Mouse (Mus musculus): ENCODE results near the gene Gm3336. TPM values are rescaled to one million over a fixed set of nuclear protein-coding genes. Genes with fewer than 3 reads are reported as not detected.

The Gm3336 gene
- not detected for total RNA-seq (2021)
- long read RNA-seq, experiment 1: 0 reads
- long read RNA-seq, experiment 2: 0 reads

DNA sequence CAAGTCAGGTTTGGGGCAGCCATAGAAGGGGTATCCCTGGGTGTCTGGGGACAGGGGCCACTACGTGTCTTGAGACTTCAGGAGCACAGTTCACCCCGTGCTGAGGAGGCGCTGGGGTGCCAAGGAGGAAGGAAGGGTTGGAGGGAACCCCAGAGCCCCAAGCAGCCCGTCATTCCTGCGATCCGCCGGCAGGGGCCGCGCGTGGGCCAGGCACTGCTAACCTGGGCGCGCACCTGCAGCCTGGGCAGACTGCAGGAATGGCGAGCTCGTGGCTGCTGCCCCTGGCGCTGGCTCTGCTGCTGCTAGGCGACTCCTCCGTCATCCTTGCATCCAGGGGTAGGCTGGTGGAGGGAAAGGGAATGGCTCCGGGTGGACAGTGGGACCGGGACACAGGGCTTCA, at the start of gene Gm3336:
Gm3336 (plus strand) TSS at position 247 of the 400 bp plus-strand sequence.
- DNase-seq: peak; percentile 56
- intact Hi-C loops (cut with DNase I; ENCODE audit: low total_unique reads): no loop called here

GRCm38 (mm10) chr8:70671615-70672324, 46.6 kb upstream of the Gm3336 start:
- intact Hi-C loops (cut with DNase I; ENCODE audit: low total_unique reads): no loop called here
- DNase-seq: peak; percentile 79

- intact Hi-C loops (cut with DNase I; ENCODE audit: low total_unique reads): no loop called here
- DNase-seq: no peak
Measured at GRCm38 (mm10) chr8:70672325-70673078, 45.8 kb upstream of the Gm3336 start.

- DNase-seq: peak; percentile 95
- intact Hi-C loops (cut with DNase I; ENCODE audit: low total_unique reads): no loop called here
Measured at GRCm38 (mm10) chr8:70673079-70673856, 45.1 kb upstream of the Gm3336 start, which contains the start of gene Lsm4. TSS of gene Lsm4 (plus strand) at chr8:70673248.

- no peak for DNase-seq
- intact Hi-C loops (cut with DNase I; ENCODE audit: low total_unique reads): no loop called here
Measured at GRCm38 (mm10) chr8:70674109-70674508, 44.2 kb upstream of the Gm3336 start.

DNA sequence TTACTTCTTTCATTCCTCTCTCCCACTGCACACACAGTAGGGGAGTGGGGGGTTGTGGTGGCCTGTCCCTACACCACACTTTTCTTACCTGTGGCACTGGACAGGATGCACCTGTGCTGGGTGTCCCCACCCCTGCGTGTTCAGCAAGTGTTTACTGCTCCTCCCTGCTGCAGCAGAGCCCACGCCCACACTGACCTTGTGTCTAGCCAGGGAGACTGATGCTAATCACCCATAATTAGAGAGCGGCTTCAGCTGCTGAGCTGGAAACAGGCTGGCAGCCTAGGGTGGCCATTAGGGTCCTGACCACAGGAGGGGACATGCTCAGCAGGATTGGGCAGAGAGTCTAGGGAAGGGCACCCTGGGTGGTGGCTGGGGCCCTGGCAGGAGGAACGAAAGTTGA, 43.6 kb upstream of the Gm3336 start:
- intact Hi-C loops (cut with DNase I; ENCODE audit: low total_unique reads): no loop called here

GRCm38 (mm10) chr8:70675336-70675735, 43.0 kb upstream of the Gm3336 start:
- intact Hi-C loops (cut with DNase I; ENCODE audit: low total_unique reads): no loop called here

More for the DNA sequence above, 43.6 kb upstream of the Gm3336 start:
- no peak for DNase-seq

DNA sequence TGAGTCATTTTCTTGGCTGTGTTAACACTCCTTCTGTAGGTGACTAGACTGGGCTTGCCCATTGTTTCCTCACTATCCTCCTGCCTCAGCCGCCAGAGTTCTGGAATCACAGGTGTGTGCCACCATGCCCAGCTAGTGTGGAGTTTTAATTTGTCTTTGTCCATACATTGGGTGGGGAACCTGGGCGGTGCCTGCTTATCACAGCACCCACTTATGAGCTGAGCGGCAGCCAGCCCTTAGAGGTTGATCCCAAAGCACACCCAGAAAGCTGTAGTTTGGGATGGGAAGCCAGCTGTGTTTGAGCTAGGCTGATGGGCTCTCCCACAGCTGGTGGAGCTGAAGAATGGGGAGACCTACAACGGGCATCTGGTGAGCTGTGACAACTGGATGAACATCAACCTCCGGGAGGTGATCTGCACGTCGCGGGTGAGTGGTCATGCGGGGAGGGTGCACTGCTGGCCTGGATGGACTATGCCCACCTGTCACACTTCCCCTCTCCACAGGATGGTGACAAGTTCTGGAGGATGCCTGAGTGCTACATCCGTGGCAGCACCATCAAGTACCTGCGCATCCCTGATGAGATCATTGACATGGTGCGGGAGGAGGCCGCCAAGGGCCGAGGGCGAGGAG, 40.8 kb upstream of the Gm3336 start:
- intact Hi-C loops (cut with DNase I; ENCODE audit: low total_unique reads): no loop called here
- no peak for DNase-seq

More at GRCm38 (mm10) chr8:70675336-70675735, 43.0 kb upstream of the Gm3336 start:
- DNase-seq: no peak

- intact Hi-C loops (cut with DNase I; ENCODE audit: low total_unique reads): no loop called here
- DNase-seq: no peak
Measured at GRCm38 (mm10) chr8:70678679-70679078, 39.7 kb upstream of the Gm3336 start.

GRCm38 (mm10) chr8:70679404-70679803, 38.9 kb upstream of the Gm3336 start:
- DNase-seq: no peak
- intact Hi-C loops (cut with DNase I; ENCODE audit: low total_unique reads): no loop called here

DNA sequence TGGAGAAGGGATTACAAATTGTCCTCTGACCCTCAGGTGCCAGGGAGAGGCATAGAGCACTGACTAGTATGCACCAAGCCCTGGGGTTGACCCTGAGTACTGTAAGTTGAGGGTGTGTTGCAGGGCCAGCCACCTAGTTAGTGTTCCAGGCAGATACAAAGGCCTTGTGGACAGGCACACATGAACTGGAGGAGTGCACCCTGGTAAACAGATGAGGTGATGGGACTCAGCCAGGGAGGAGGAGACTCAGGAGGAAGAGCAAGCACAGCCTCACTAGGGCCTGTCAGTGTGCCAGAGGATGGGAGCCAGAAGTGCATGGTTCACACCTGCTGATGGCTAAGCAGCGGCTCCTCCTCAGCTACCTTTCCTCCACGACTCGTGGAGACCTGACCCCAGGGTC, 38.3 kb upstream of the Gm3336 start:
- intact Hi-C loops (cut with DNase I; ENCODE audit: low total_unique reads): no loop called here
- DNase-seq: no peak

DNA sequence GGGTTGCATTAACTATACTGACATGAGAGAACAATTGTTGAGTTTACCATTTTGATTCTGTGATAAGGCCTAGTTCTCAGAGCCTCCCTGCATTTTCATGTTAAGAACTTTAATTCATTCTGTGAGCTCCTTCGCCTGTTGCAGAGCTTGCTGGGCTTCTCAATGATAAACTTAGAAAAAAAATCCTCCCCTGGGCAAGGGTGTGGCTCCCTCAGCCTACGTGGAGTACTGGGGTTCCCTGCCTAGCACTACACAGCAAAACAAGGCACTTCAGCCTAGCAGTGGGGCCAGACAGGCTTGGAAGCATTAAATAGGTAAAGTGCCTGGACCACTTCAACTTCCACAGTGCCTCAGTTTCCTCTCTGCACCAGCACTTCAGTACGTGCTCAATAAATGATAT, 36.9 kb upstream of the Gm3336 start:
- intact Hi-C loops (cut with DNase I; ENCODE audit: low total_unique reads): no loop called here
- DNase-seq: no peak

- peak; percentile 89 for DNase-seq
- intact Hi-C loops (cut with DNase I; ENCODE audit: low total_unique reads): no loop called here
Measured at GRCm38 (mm10) chr8:70682193-70682592, 36.1 kb upstream of the Gm3336 start.

- no peak for DNase-seq
- intact Hi-C loops (cut with DNase I; ENCODE audit: low total_unique reads): no loop called here
Measured at GRCm38 (mm10) chr8:70682692-70683091, 35.7 kb upstream of the Gm3336 start.

- DNase-seq: no peak
- intact Hi-C loops (cut with DNase I; ENCODE audit: low total_unique reads): no loop called here
Measured at GRCm38 (mm10) chr8:70684291-70684690, 34.1 kb upstream of the Gm3336 start.

DNA sequence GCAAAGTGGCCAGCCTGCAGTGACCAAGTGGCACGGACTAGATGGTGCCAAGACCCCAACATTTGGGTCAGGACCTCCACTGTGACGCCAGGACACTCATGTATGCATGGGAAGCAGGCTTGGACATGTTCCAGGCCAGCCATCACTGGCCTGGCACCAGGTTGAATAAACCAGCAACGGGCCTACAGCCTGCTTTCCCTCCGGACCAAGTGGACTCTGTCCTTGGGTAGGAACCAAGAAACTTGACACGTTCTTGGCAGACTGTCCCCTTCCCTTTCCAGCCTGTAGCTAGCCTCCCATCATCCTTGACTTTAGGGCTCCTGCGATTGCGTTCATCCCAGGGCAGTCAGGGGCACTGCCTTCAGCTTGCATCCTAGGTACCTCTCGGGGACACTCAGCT, 30.8 kb upstream of the Gm3336 start:
- peak; percentile 78 for DNase-seq
- intact Hi-C loops (cut with DNase I; ENCODE audit: low total_unique reads): no loop called here

DNA sequence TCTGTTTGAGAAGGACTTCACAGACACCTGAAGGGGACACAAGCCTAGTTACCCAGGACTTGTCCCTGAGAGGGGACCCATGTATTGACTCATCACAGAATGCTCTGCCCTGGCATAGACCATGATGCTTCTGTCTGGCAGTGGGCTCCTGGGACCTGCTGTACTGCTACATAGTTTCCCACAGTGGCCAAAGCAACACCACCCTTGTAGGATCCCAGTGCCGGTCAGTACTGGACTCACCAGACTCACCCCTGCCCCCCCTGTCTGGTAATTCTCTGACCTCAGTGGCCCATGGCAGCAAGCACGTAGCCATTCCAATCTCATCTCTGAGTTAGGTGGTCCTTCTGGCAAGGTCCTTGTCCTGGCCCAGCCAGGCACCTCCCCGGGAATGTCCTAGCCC, 30.2 kb upstream of the Gm3336 start:
- DNase-seq: no peak
- intact Hi-C loops (cut with DNase I; ENCODE audit: low total_unique reads): no loop called here

- intact Hi-C loops (cut with DNase I; ENCODE audit: low total_unique reads): no loop called here
- no peak for DNase-seq
Measured at GRCm38 (mm10) chr8:70689892-70690390, 28.4 kb upstream of the Gm3336 start.

- no peak for DNase-seq
- intact Hi-C loops (cut with DNase I; ENCODE audit: low total_unique reads): no loop called here
Measured at GRCm38 (mm10) chr8:70691230-70691629, 27.1 kb upstream of the Gm3336 start.
